ENCODE assay signal across 9 mouse cellular contexts in genomic region chr4:155489101-155489970, GRCm38 (mm10). TPM values are rescaled to one million over a fixed set of nuclear protein-coding genes. Genes with fewer than 3 reads are reported as not detected.
DNase-seq lines count a peak whose midpoint lies in the region; ATAC-seq lines count a peak whose summit lies in the region.
"Had no signal": no experiment of that assay in that cellular context is flagged by ENCODE, and none has a peak within 500 bp of the region (broad histone marks: within the 10 kb centered on the region; RNA-seq: fewer than 3 reads in every experiment).

No protein-coding gene starts in this region.

- H3K4me1 ChIP-seq in heart, embryonic 12.5 days (replicated peaks), result peaks cover 61% of the 10 kb centered on the region
- H3K4me1 ChIP-seq in lung, embryonic 16.5 days (replicated peaks; ENCODE audit: control insufficient read depth, insufficient read depth, low read length), result peaks cover 54% of the 10 kb centered on the region
- H3K4me1 ChIP-seq in intestine, embryonic 15.5 days (replicated peaks), result peaks cover 51% of the 10 kb centered on the region
- peaks cover 49% of the 10 kb centered on the region for H3K4me1 ChIP-seq in stomach, embryonic 15.5 days

- H3K9ac ChIP-seq in heart, embryonic 12.5 days, result 0 out of 2 replicates have a peak overlapping the region, but pooled peaks have one; percentile 30
- no peak overlapping the region for H3K9ac ChIP-seq in lung, embryonic 16.5 days (ENCODE audit: low read length)
- H3K9ac ChIP-seq in intestine, embryonic 15.5 days, result no peak overlapping the region
- H3K9ac ChIP-seq in stomach, embryonic 15.5 days, result no peak overlapping the region

- intact Hi-C loops in heart, postnatal 14 days (cut with DNase I), result loop anchor here (5.0 kb wide), 1 partner anchor 38 kb away; no protein-coding TSS in a partner anchor

- peak overlapping the region; percentile 85 for H3K27ac ChIP-seq in heart, embryonic 12.5 days (ENCODE audit: poor library complexity, severe bottlenecking)
- peak overlapping the region; percentile 94 for H3K27ac ChIP-seq in lung, embryonic 16.5 days (ENCODE audit: low read length)
- H3K27ac ChIP-seq in intestine, embryonic 15.5 days, result peak overlapping the region; percentile 90
- peak overlapping the region; percentile 94 for H3K27ac ChIP-seq in stomach, embryonic 15.5 days

- H3K27me3 ChIP-seq in heart, embryonic 12.5 days (replicated peaks), result no peaks in the 10 kb centered on the region
- H3K27me3 ChIP-seq in lung, embryonic 16.5 days (ENCODE audit: control insufficient read depth, insufficient read depth, low read depth, low read length), result no peaks in the 10 kb centered on the region
- no peaks in the 10 kb centered on the region for H3K27me3 ChIP-seq in intestine, embryonic 15.5 days (replicated peaks)
- H3K27me3 ChIP-seq in stomach, embryonic 15.5 days (replicated peaks), result no peaks in the 10 kb centered on the region

- no peak for ATAC-seq in heart, embryonic 12.5 days (ENCODE audit: insufficient number of reproducible peaks, low FRiP score)
- no peak for ATAC-seq in lung, embryonic 16.5 days (ENCODE audit: low read depth)
- no peak for ATAC-seq in intestine, embryonic 15.5 days
- no peak for ATAC-seq in stomach, embryonic 15.5 days (ENCODE audit: insufficient read depth, low FRiP score, low read depth)

- no peak for DNase-seq in heart, postnatal 14 days
- DNase-seq in lung, postnatal 4 days, result no peak
- no peak for DNase-seq in left cerebral cortex, adult 11 months (ENCODE audit: low spot score)
- no peak for DNase-seq in right cerebral cortex, adult 2 months (ENCODE audit: low spot score in 2 of 2)
- DNase-seq: layer of hippocampus, postnatal 36 days had no signal

- H3K36me3 ChIP-seq in heart, embryonic 12.5 days, result no peaks in the 10 kb centered on the region
- no peaks in the 10 kb centered on the region for H3K36me3 ChIP-seq in lung, embryonic 16.5 days (ENCODE audit: control insufficient read depth, insufficient read depth, low read length)
- H3K36me3 ChIP-seq in intestine, embryonic 15.5 days, result no peaks in the 10 kb centered on the region
- H3K36me3 ChIP-seq in stomach, embryonic 15.5 days, result no peaks in the 10 kb centered on the region

- H3K4me2 ChIP-seq in heart, embryonic 12.5 days, result no peak overlapping the region
- no peak overlapping the region for H3K4me2 ChIP-seq in lung, embryonic 16.5 days (ENCODE audit: low read depth, low read length)
- H3K4me2 ChIP-seq in intestine, embryonic 15.5 days (replicated peaks), result no peak overlapping the region
- H3K4me2 ChIP-seq in stomach, embryonic 15.5 days, result 0 out of 2 replicates have a peak overlapping the region, but pooled peaks have one; percentile 29

- no peaks in the 10 kb centered on the region for H3K9me3 ChIP-seq in heart, embryonic 12.5 days (replicated peaks)
- H3K9me3 ChIP-seq in lung, embryonic 16.5 days (ENCODE audit: control insufficient read depth, low read length), result no peaks in the 10 kb centered on the region
- H3K9me3 ChIP-seq in intestine, embryonic 15.5 days, result no peaks in the 10 kb centered on the region
- no peaks in the 10 kb centered on the region for H3K9me3 ChIP-seq in stomach, embryonic 15.5 days

- no peak overlapping the region for H3K4me3 ChIP-seq in heart, embryonic 12.5 days
- no peak overlapping the region for H3K4me3 ChIP-seq in lung, embryonic 16.5 days (ENCODE audit: low read length)
- H3K4me3 ChIP-seq in intestine, embryonic 15.5 days (replicated peaks), result no peak overlapping the region
- H3K4me3 ChIP-seq in stomach, embryonic 15.5 days (replicated peaks), result no peak overlapping the region

- 57% methylated on average over 9 of the region's 9 CpGs for WGBS in heart, embryonic 12.5 days
- WGBS in lung, embryonic 16.5 days, result 74% methylated on average over 9 of the region's 9 CpGs
- 73% methylated on average over 9 of the region's 9 CpGs for WGBS in intestine, embryonic 15.5 days
- WGBS in stomach, embryonic 15.5 days, result 74% methylated on average over 9 of the region's 9 CpGs

RNA-seq across cellular contexts. Expression of gene Gnb1, which starts 1.8 kb away (rescaled TPM):
- polyA plus RNA-seq in heart, embryonic 12.5 days (2016; fragmentation: Nextera tagmentation; extraction: Ambion mirVana), result 394 and 400 TPM in 2 replicates
- 100 to 1,000 TPM; 207 to 223 TPM for total RNA-seq in heart, postnatal 14 days (2021)
- 389 and 455 TPM in 2 replicates for polyA plus RNA-seq in lung, embryonic 16.5 days (2015; fragmentation: Nextera tagmentation; extraction: Ambion mirVana)
- 460 and 467 TPM in 2 replicates for polyA plus RNA-seq in intestine, embryonic 15.5 days (2015; fragmentation: Nextera tagmentation; extraction: Ambion mirVana)
- polyA plus RNA-seq in stomach, embryonic 15.5 days (2015; fragmentation: Nextera tagmentation; extraction: Ambion mirVana), result 446 and 447 TPM in 2 replicates

RNA-seq across cellular contexts. Expression of gene Tmem52, which starts 20.4 kb away (rescaled TPM):
- not detected in 2 replicates for polyA plus RNA-seq in heart, embryonic 12.5 days (2016; fragmentation: Nextera tagmentation; extraction: Ambion mirVana)
- 1 to 10 TPM; 3.6 to 6.9 TPM for total RNA-seq in heart, postnatal 14 days (2021)
- 0.40 and 0.72 TPM in 2 replicates for polyA plus RNA-seq in lung, embryonic 16.5 days (2015; fragmentation: Nextera tagmentation; extraction: Ambion mirVana)
- 2.1 and 2.2 TPM in 2 replicates for polyA plus RNA-seq in intestine, embryonic 15.5 days (2015; fragmentation: Nextera tagmentation; extraction: Ambion mirVana)
- polyA plus RNA-seq in stomach, embryonic 15.5 days (2015; fragmentation: Nextera tagmentation; extraction: Ambion mirVana), result 0.28 and 0.46 TPM in 2 replicates
